In the genomic region with DNA sequence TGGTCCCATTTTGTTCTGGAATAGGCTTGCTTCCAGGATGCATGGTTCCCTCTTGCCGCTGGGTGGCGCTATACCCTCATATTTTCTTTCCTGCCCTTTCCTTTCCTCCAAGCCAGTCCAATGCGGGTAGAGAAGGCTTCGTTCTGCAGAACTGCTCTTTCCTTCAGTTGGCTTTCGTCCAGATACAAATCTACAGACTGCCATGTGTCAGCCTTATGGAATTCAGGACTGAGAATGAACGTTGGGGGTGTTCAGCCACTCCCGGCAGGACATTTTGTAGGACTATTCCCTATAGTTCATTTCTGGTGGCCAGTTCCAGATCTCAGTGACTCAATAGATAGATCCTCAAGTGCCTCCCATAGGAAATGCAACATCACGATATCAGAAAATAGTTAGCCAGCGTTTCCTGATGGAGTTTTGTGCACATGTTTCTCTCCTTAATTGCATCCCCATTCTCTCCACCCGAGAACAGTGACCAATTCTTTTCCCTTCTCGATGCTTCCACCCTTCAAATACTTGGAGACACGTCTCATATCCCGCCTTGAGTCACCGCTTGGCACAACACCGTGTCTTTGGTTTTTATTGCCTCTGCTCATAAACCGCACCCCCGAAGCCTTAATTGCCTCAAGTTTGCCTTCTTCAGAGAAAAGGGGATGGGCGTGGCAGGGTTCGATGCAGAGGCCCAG, we compare ENCODE assay signal across 8 mouse cellular contexts. TPM values are rescaled to one million over a fixed set of nuclear protein-coding genes. Genes with fewer than 3 reads are reported as not detected.
DNase-seq lines count a peak whose midpoint lies in the region; ATAC-seq and TF ChIP-seq lines count a peak whose summit lies in the region.

No protein-coding gene starts in this region.

- H3K4me3 ChIP-seq in ES-E14 (ENCODE audit: insufficient read depth in 1 of 2, low read depth in 1 of 2, low read length in 2 of 2, poor library complexity in 1 of 2, severe bottlenecking in 1 of 2): no peak overlapping the region
- H3K4me3 ChIP-seq in bone marrow macrophage, adult 2 months (ENCODE audit: insufficient read depth, low read length): no peak overlapping the region
- H3K4me3 ChIP-seq in embryonic fibroblast, embryonic 13.5 days (ENCODE audit: insufficient read depth, low read length): no peak overlapping the region
- no peak overlapping the region for H3K4me3 ChIP-seq in heart, embryonic 13.5 days
- no peak overlapping the region for H3K4me3 ChIP-seq in olfactory bulb, adult 2 months (ENCODE audit: insufficient read depth, low read depth, low read length)

- H3K36me3 ChIP-seq in ES-E14 (ENCODE audit: control insufficient read depth, insufficient read depth, low read length, poor library complexity, severe bottlenecking): no peaks in the 10 kb centered on the region
- H3K36me3 ChIP-seq in heart, embryonic 13.5 days: no peaks in the 10 kb centered on the region

- H3K27ac ChIP-seq in ES-E14 (ENCODE audit: insufficient read depth, low read depth, low read length, poor library complexity, severe bottlenecking): no peak overlapping the region
- H3K27ac ChIP-seq in bone marrow macrophage, adult 2 months (ENCODE audit: insufficient read depth, low read depth, low read length): no peak overlapping the region
- H3K27ac ChIP-seq in embryonic fibroblast, embryonic 13.5 days (ENCODE audit: insufficient read depth, low read length): peak overlapping the region; percentile 92
- H3K27ac ChIP-seq in heart, embryonic 13.5 days (replicated peaks): peak overlapping the region; percentile 62
- no peak overlapping the region for H3K27ac ChIP-seq in olfactory bulb, adult 2 months (ENCODE audit: insufficient read depth, low read depth, low read length)

- TF ChIP-seq CTCF in bone marrow macrophage, adult 2 months (IDR thresholded peaks at IDR 0.05; ENCODE audit: low read depth, low read length): peak; percentile 62
- peak; percentile 58; the same call in 1 of the 2 replicates for TF ChIP-seq CTCF in embryonic fibroblast, embryonic 13.5 days (IDR thresholded peaks at IDR 0.05; ENCODE audit: borderline replicate concordance, insufficient read depth, low read length)
- peak; percentile 46; the same call in 1 of the 2 replicates for TF ChIP-seq CTCF in olfactory bulb, adult 2 months (IDR thresholded peaks at IDR 0.05; ENCODE audit: insufficient read depth, low read depth, low read length)

- no peak for ATAC-seq in heart, embryonic 13.5 days (ENCODE audit: extremely low read depth, insufficient number of reproducible peaks, low FRiP score, low TSS enrichment)

- H3K4me1 ChIP-seq in ES-E14 (ENCODE audit: control insufficient read depth in 2 of 2, insufficient read depth in 2 of 2, low read length in 2 of 2, poor library complexity in 1 of 2): peaks cover 5 to 14% of the 10 kb centered on the region in 2 experiments; a peak in 2 of 4 replicates
- peaks cover 25% of the 10 kb centered on the region for H3K4me1 ChIP-seq in bone marrow macrophage, adult 2 months (ENCODE audit: control insufficient read depth, insufficient read depth, low read length)
- H3K4me1 ChIP-seq in embryonic fibroblast, embryonic 13.5 days (ENCODE audit: control insufficient read depth, insufficient read depth, low read length): peaks cover 15% of the 10 kb centered on the region
- H3K4me1 ChIP-seq in heart, embryonic 13.5 days: peaks cover 40% of the 10 kb centered on the region
- H3K4me1 ChIP-seq in olfactory bulb, adult 2 months (ENCODE audit: control insufficient read depth, insufficient read depth, low read length): peaks cover 19% of the 10 kb centered on the region

- TF ChIP-seq POLR2A in bone marrow macrophage, adult 2 months (IDR thresholded peaks at IDR 0.05; ENCODE audit: borderline replicate concordance, low read depth, low read length): no peak
- no peak for TF ChIP-seq POLR2A in embryonic fibroblast, embryonic 13.5 days (IDR thresholded peaks at IDR 0.05; ENCODE audit: low read depth, low read length)
- TF ChIP-seq POLR2A in olfactory bulb, adult 2 months (IDR thresholded peaks at IDR 0.05; ENCODE audit: insufficient read depth, low read depth, low read length): no peak

- in situ Hi-C loops in ES-E14 (cut with MboI; ENCODE audit: low sequenced_read_pairs in 2 of 2, unreplicated experiment in 2 of 2): loop anchor here (5.0 kb wide), 1 partner anchor 127 kb away; no protein-coding TSS in a partner anchor

- 40% methylated on average over 19 of the region's 19 CpGs for WGBS in heart, embryonic 13.5 days
- WGBS in olfactory bulb, adult 2 months: 20% methylated on average over 19 of the region's 19 CpGs

- H3K9me3 ChIP-seq in ES-E14 (ENCODE audit: control insufficient read depth, insufficient read depth, low read depth, low read length): no peaks in the 10 kb centered on the region
- H3K9me3 ChIP-seq in heart, embryonic 13.5 days: no peaks in the 10 kb centered on the region

- peak; percentile 59 for DNase-seq in ES-E14 (ENCODE audit: low read depth, low spot score)
- DNase-seq in kidney, postnatal 25 days: peak; percentile 52 to 69
- DNase-seq in lung, adult 18-20 months: peak; percentile 71 to 81
- peak; percentile 72 for DNase-seq in thymus, postnatal 25 days

- 0 out of 2 replicates have a peak, but pooled peaks cover 7% of the 10 kb centered on the region for H3K27me3 ChIP-seq in heart, embryonic 13.5 days (replicated peaks)

- peak overlapping the region; percentile 39 for H3K4me2 ChIP-seq in heart, embryonic 13.5 days

- no peak overlapping the region for H3K9ac ChIP-seq in ES-E14 (ENCODE audit: insufficient read depth, low read depth, low read length, poor library complexity, severe bottlenecking)
- H3K9ac ChIP-seq in heart, embryonic 13.5 days: no peak overlapping the region

TF ChIP-seq in ES-E14, 5 proteins besides CTCF, POLR2A, EP300 and RAD21:
- TF ChIP-seq CHD2 (IDR thresholded peaks at IDR 0.05; ENCODE audit: low read depth, low read length) (no peak), MAFK (IDR thresholded peaks at IDR 0.05; ENCODE audit: insufficient read depth, low read depth, low read length) (no peak), ZC3H11A (IDR thresholded peaks at IDR 0.05; ENCODE audit: borderline replicate concordance, low read depth, low read length) (peak; percentile 96)

RNA-seq across cellular contexts. Expression of a gene that starts 4.2 kb away (rescaled TPM):
- total RNA-seq in ES-E14 (2012; rRNA removed): 0.63 and 0.98 TPM in 2 replicates
- 1.2 TPM in 1 of 2 replicates, not detected in the other for polyA plus RNA-seq in bone marrow macrophage, adult 2 months (2012; ENCODE audit: insufficient read depth, insufficient read length, missing spikeins)
- 0.62 TPM in 1 of 2 replicates, not detected in the other for polyA plus RNA-seq in embryonic fibroblast, embryonic 13.5 days (2011; ENCODE audit: insufficient read length, low read depth, missing spikeins)
- polyA plus RNA-seq in heart, embryonic 13.5 days (2015; fragmentation: Nextera tagmentation; extraction: Ambion mirVana): 0.51 and 0.56 TPM in 2 replicates
- polyA plus RNA-seq in olfactory bulb, adult 2 months (2012; ENCODE audit: insufficient read depth, insufficient read length, low replicate concordance, missing spikeins): not detected in 2 replicates

RNA-seq across cellular contexts. Expression of a gene that starts 52.2 kb away (rescaled TPM):
- total RNA-seq in ES-E14 (2012; rRNA removed): 17.0 and 22.4 TPM in 2 replicates
- polyA plus RNA-seq in bone marrow macrophage, adult 2 months (2012; ENCODE audit: insufficient read depth, insufficient read length, missing spikeins): 27.4 and 28.7 TPM in 2 replicates
- polyA plus RNA-seq in embryonic fibroblast, embryonic 13.5 days (2011; ENCODE audit: insufficient read length, low read depth, missing spikeins): 32.3 and 41.7 TPM in 2 replicates
- 14.5 and 15.9 TPM in 2 replicates for polyA plus RNA-seq in heart, embryonic 13.5 days (2015; fragmentation: Nextera tagmentation; extraction: Ambion mirVana)
- not detected in 2 replicates for polyA plus RNA-seq in olfactory bulb, adult 2 months (2012; ENCODE audit: insufficient read depth, insufficient read length, low replicate concordance, missing spikeins)

RNA-seq across cellular contexts. Expression of a gene that starts 52.2 kb away (rescaled TPM):
- total RNA-seq in ES-E14 (2012; rRNA removed): 7.5 and 13.8 TPM in 2 replicates
- polyA plus RNA-seq in bone marrow macrophage, adult 2 months (2012; ENCODE audit: insufficient read depth, insufficient read length, missing spikeins): 5.7 and 6.7 TPM in 2 replicates
- 10.1 and 13.7 TPM in 2 replicates for polyA plus RNA-seq in embryonic fibroblast, embryonic 13.5 days (2011; ENCODE audit: insufficient read length, low read depth, missing spikeins)
- 8.0 and 8.4 TPM in 2 replicates for polyA plus RNA-seq in heart, embryonic 13.5 days (2015; fragmentation: Nextera tagmentation; extraction: Ambion mirVana)
- 357 TPM in 1 of 2 replicates, not detected in the other for polyA plus RNA-seq in olfactory bulb, adult 2 months (2012; ENCODE audit: insufficient read depth, insufficient read length, low replicate concordance, missing spikeins)

Comparison
In these comparisons a context has a peak if more than half of its experiments do, and no peak if none do; other contexts are left out.
1. H3K27ac ChIP-seq: peak in embryonic fibroblast, embryonic 13.5 days (single experiment) and heart, embryonic 13.5 days (single experiment); none in ES-E14 (single experiment), bone marrow macrophage, adult 2 months (single experiment) and olfactory bulb, adult 2 months (single experiment).
2. Peak in every context shown above with its lines, with median percentiles within 50 percentile points of each other: DNase-seq and CTCF ChIP-seq.